Mouse (Mus musculus) forebrain, embryonic 11.5 days (tissue): ENCODE measurements around the gene Ccdc88c. TPM values are rescaled to one million over a fixed set of nuclear protein-coding genes. Genes with fewer than 3 reads are reported as not detected.

Experiments
- ATAC-seq: fragments of 200-750 bp; cut with Nextera tagmentation; replicated peaks from 2 replicates; pipeline ENCODE4 v1.8.0; 2017; ENCODE audit warnings: moderate TSS enrichment; ENCODE audit not compliant: low FRiP score
- DNase-seq: peaks from one replicate; pipeline ENCODE4 v3.0.0-alpha.2; 2017; ENCODE audit warnings: low spot score
- H3K27ac ChIP-seq: fragments of 300-500 bp; sonication (generic); 2 replicates; pipeline ENCODE4 v1.5.1; 2014; ENCODE audit warnings: low read depth, low read length
- H3K27me3 ChIP-seq: fragments of 300-500 bp; sonication (generic); 2 replicates; pipeline ENCODE4 v1.6.1; 2014; ENCODE audit warnings: mild to moderate bottlenecking, low read length, mixed read lengths; ENCODE audit not compliant: control insufficient read depth, insufficient read depth
- H3K36me3 ChIP-seq: fragments of 300-500 bp; sonication (generic); 2 replicates; pipeline ENCODE4 v1.6.1; 2014; ENCODE audit warnings: mild to moderate bottlenecking, low read length, moderate library complexity, mixed read lengths; ENCODE audit not compliant: control insufficient read depth, insufficient read depth
- H3K4me1 ChIP-seq: fragments of 300-500 bp; sonication (generic); replicated peaks from 2 replicates; pipeline ENCODE4 v1.6.1; 2014; ENCODE audit warnings: low read length, mixed read lengths; ENCODE audit not compliant: control insufficient read depth, insufficient read depth
- H3K4me2 ChIP-seq: fragments of 300-500 bp; sonication (generic); 2 replicates; pipeline ENCODE4 v1.6.1; 2014; ENCODE audit warnings: low read depth, mild to moderate bottlenecking, low read length, moderate library complexity, mixed read lengths; ENCODE audit not compliant: severe bottlenecking
- H3K4me3 ChIP-seq: fragments of 300-500 bp; sonication (generic); 2 replicates; pipeline ENCODE4 v1.5.1; 2014; ENCODE audit warnings: low read depth, low read length
- H3K9ac ChIP-seq: fragments of 300-500 bp; sonication (generic); 2 replicates; pipeline ENCODE4 v1.6.1; 2014; ENCODE audit warnings: low read length
- H3K9me3 ChIP-seq: fragments of 300-500 bp; sonication (generic); 2 replicates; pipeline ENCODE4 v1.6.1; 2016; ENCODE audit warnings: low read length, mixed read lengths; ENCODE audit not compliant: control insufficient read depth
- WGBS: fragments of 180-500 bp; shearing (Covaris S2); extraction: QIAGEN DNeasy Blood & Tissue Kit; methylation state at CpG from one replicate; pipeline ENCODE4 v1.1.7; 2014; 5-methylcytosine and 5-hydroxymethylcytosine counted together
- polyA plus RNA-seq: library from polyadenylated mRNA; unstranded; fragments of >200 nt; fragmentation: Nextera tagmentation; extraction: Ambion mirVana; gene quantifications from 2 replicates; pipeline ENCODE4 v1.2.1, GENCODE M21; 2014

Ccdc88c gene
- polyA plus RNA-seq, 1 experiment from 2014 or later = 27.7 TPM

GRCm38 (mm10) chr12:100895504-100895903 lies 133.4 kb downstream of the Ccdc88c start:
- Histone ChIP-seq H3K4me3 (no peak overlapping the region), H3K9ac (no peak overlapping the region), H3K36me3 (no peaks in the 10 kb centered on the region), H3K4me2 (no peak overlapping the region), H3K27ac (no peak overlapping the region), H3K4me1 (no peaks in the 10 kb centered on the region; the same call in 1 of the 2 replicates), H3K27me3 (peaks cover 23% of the 10 kb centered on the region), H3K9me3 (no peaks in the 10 kb centered on the region)
- 4% methylated on average over 2 of the region's 2 CpGs for WGBS
- no peak for DNase-seq
- ATAC-seq = no peak

GRCm38 (mm10) chr12:100890548-100890947 lies 138.3 kb downstream of the Ccdc88c start:
- Histone ChIP-seq H3K9me3 (no peaks in the 10 kb centered on the region), H3K9ac (no peak overlapping the region), H3K27ac (no peak overlapping the region), H3K4me3 (no peak overlapping the region), H3K4me1 (no peaks in the 10 kb centered on the region), H3K27me3 (no peaks in the 10 kb centered on the region), H3K4me2 (no peak overlapping the region), H3K36me3 (no peaks in the 10 kb centered on the region)
- no peak for DNase-seq
- WGBS = 89% methylated on average over 3 of the region's 3 CpGs
- no peak for ATAC-seq

- no peak for ATAC-seq
- no peaks in the 10 kb centered on the region for H3K36me3 ChIP-seq
- H3K4me3 ChIP-seq = no peak overlapping the region
- no peaks in the 10 kb centered on the region for H3K4me1 ChIP-seq
- H3K27ac ChIP-seq = no peak overlapping the region
- H3K9me3 ChIP-seq = no peaks in the 10 kb centered on the region
- H3K9ac ChIP-seq = no peak overlapping the region
- no peaks in the 10 kb centered on the region for H3K27me3 ChIP-seq
- WGBS = 57% methylated on average over 12 of the region's 12 CpGs
- DNase-seq = no peak
- no peak overlapping the region for H3K4me2 ChIP-seq
These were observed 141.0 kb downstream of the Ccdc88c start for GRCm38 (mm10) chr12:100887801-100888258.

GRCm38 (mm10) chr12:100886877-100887276 lies 142.0 kb downstream of the Ccdc88c start:
- Histone ChIP-seq H3K4me3 (no peak overlapping the region), H3K4me1 (no peaks in the 10 kb centered on the region), H3K9me3 (no peaks in the 10 kb centered on the region), H3K27me3 (no peaks in the 10 kb centered on the region), H3K9ac (no peak overlapping the region), H3K27ac (no peak overlapping the region), H3K4me2 (no peak overlapping the region), H3K36me3 (no peaks in the 10 kb centered on the region)
- DNase-seq (no peak), ATAC-seq (no peak)
- WGBS = 82% methylated on average over 4 of the region's 4 CpGs

- DNase-seq (no peak), ATAC-seq (no peak)
- Histone ChIP-seq H3K4me3 (no peak overlapping the region), H3K4me2 (no peak overlapping the region), H3K4me1 (no peaks in the 10 kb centered on the region), H3K9ac (no peak overlapping the region), H3K9me3 (no peaks in the 10 kb centered on the region), H3K36me3 (no peaks in the 10 kb centered on the region), H3K27ac (no peak overlapping the region), H3K27me3 (no peaks in the 10 kb centered on the region)
- 91% methylated on average over 3 of the region's 3 CpGs for WGBS
These were observed 143.3 kb downstream of the Ccdc88c start for GRCm38 (mm10) chr12:100885585-100885984.

GRCm38 (mm10) chr12:100883168-100883567 lies 145.7 kb downstream of the Ccdc88c start:
- no peak for ATAC-seq
- H3K36me3 ChIP-seq = no peaks in the 10 kb centered on the region
- H3K4me3 ChIP-seq = no peak overlapping the region
- no peak for DNase-seq
- H3K9ac ChIP-seq = no peak overlapping the region
- no peaks in the 10 kb centered on the region for H3K9me3 ChIP-seq
- H3K4me1 ChIP-seq = no peaks in the 10 kb centered on the region
- WGBS = 84% methylated on average over 7 of the region's 7 CpGs
- no peak overlapping the region for H3K4me2 ChIP-seq
- no peak overlapping the region for H3K27ac ChIP-seq
- no peaks in the 10 kb centered on the region for H3K27me3 ChIP-seq

- no peak overlapping the region for H3K4me2 ChIP-seq
- no peak overlapping the region for H3K4me3 ChIP-seq
- ATAC-seq = no peak
- H3K9ac ChIP-seq = no peak overlapping the region
- 96% methylated on average over 16 of the region's 16 CpGs for WGBS
- no peaks in the 10 kb centered on the region for H3K36me3 ChIP-seq
- no peaks in the 10 kb centered on the region for H3K9me3 ChIP-seq
- no peak overlapping the region for H3K27ac ChIP-seq
- H3K27me3 ChIP-seq = no peaks in the 10 kb centered on the region
- H3K4me1 ChIP-seq = no peaks in the 10 kb centered on the region
- no peak for DNase-seq
These were observed 150.3 kb downstream of the Ccdc88c start for GRCm38 (mm10) chr12:100878556-100878955.

- no peaks in the 10 kb centered on the region for H3K36me3 ChIP-seq
- H3K4me2 ChIP-seq = no peak overlapping the region
- WGBS = 74% methylated on average over 6 of the region's 6 CpGs
- DNase-seq (no peak), ATAC-seq (no peak)
- H3K4me1 ChIP-seq = no peaks in the 10 kb centered on the region
- no peak overlapping the region for H3K27ac ChIP-seq
- H3K27me3 ChIP-seq = no peaks in the 10 kb centered on the region
- no peak overlapping the region for H3K4me3 ChIP-seq
- no peaks in the 10 kb centered on the region for H3K9me3 ChIP-seq
- no peak overlapping the region for H3K9ac ChIP-seq
These were observed 150.9 kb downstream of the Ccdc88c start for GRCm38 (mm10) chr12:100877936-100878335.

GRCm38 (mm10) chr12:100875960-100876359 lies 152.9 kb downstream of the Ccdc88c start:
- no peak overlapping the region for H3K4me2 ChIP-seq
- WGBS = 80% methylated on average over 5 of the region's 6 CpGs
- H3K27me3 ChIP-seq = no peaks in the 10 kb centered on the region
- DNase-seq (no peak), ATAC-seq (no peak)
- no peak overlapping the region for H3K9ac ChIP-seq
- no peaks in the 10 kb centered on the region for H3K4me1 ChIP-seq
- no peak overlapping the region for H3K27ac ChIP-seq
- no peaks in the 10 kb centered on the region for H3K36me3 ChIP-seq
- no peak overlapping the region for H3K4me3 ChIP-seq
- H3K9me3 ChIP-seq = no peaks in the 10 kb centered on the region
